Mouse (Mus musculus): ENCODE results near the gene Zfp146.
"Not testable (repeated sequence)": the region's sequence is repeated elsewhere in the genome, so short reads cannot be mapped to it uniquely, and the experiment has no call there.

Gene Zfp146

GRCm38 (mm10) chr7:30155507-30155906 lies 14.0 kb downstream of the Zfp146 start:
- in situ Hi-C loops (cut with MboI; ENCODE audit: low pct_unique_long_range_greater_than_20kb in 1 of 2, low sequenced_read_pairs in 2 of 2, unreplicated experiment in 1 of 2) = no loop called here

- in situ Hi-C loops (cut with MboI; ENCODE audit: low pct_unique_long_range_greater_than_20kb in 1 of 2, low sequenced_read_pairs in 2 of 2, unreplicated experiment in 1 of 2) = no loop called here
Measured at GRCm38 (mm10) chr7:30154040-30154439, 15.5 kb downstream of the Zfp146 start.

DNA sequence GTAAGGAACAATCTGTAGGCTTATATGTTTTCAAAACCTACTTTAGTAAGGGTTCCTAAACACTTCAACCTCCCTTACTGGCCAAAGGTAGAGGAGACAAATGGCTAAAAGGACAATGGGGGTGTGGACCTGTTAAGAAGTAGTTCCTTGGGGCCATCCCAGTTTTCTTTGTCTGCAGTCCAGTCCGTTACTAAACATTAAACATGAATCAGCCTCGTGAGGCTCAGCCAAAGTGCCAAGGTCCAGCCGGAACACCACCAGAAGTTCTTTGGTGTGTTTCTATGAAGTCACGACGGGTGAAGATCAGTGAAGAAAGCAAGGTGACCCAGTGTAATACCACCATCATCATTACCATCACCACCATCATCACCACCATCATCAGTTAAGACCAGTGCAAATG lies 22.5 kb downstream of the Zfp146 start:
- in situ Hi-C loops (cut with MboI; ENCODE audit: low pct_unique_long_range_greater_than_20kb in 1 of 2, low sequenced_read_pairs in 2 of 2, unreplicated experiment in 1 of 2) = no loop called here

DNA sequence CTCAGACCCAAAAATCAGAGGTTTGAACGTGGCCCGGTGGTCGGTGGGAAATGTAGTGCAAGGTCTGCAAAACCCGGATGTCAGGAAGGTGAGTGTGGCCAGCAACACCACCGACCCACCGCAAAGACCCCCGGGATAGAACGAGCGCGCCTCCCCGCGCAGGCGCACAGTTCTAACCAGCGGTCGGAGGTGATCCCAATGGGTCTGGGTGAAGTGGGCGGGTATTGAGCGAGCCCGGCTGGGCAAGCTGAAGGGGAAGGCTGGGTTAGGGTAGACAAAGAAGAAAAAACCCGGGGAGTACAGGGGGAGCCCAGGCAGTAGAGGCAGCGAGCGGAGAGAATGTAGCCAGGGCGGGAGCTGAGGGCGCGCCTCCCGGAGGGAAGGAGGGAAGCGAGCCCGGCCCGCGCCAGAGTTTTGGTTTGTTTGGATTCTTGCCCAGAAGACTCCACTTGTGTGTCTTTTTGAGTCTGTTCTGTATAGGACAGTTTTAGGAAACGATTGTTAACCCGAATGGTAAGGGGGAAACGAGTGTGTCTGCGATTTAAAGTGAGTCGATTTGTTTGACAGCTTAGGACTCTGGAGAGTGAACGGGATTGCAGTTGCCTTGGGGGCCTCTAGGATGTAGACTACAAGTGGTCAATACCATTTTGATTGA lies 25.9 kb downstream of the Zfp146 start:
- in situ Hi-C loops (cut with MboI; ENCODE audit: low pct_unique_long_range_greater_than_20kb in 1 of 2, low sequenced_read_pairs in 2 of 2, unreplicated experiment in 1 of 2) = no loop called here

DNA sequence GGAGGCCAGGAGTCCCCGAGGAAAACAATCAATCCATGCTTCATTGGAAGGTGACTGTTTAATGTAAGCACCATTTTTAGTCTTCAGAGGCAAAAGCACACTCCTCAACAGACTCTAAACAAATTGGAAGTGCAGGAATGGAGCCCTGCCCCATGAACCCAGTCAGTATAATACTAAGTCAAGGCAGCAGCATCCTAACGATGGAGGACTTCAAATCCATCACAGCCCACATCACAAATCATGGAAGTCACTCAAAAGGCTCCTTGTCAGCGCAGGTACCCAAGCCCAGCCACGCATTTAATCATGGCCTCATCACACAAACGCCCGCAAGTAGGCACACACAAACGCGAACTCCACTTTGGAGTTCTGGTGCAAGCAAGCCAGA lies 26.4 kb downstream of the Zfp146 start:
- in situ Hi-C loops (cut with MboI; ENCODE audit: low pct_unique_long_range_greater_than_20kb in 1 of 2, low sequenced_read_pairs in 2 of 2, unreplicated experiment in 1 of 2) = no loop called here

GRCm38 (mm10) chr7:30136826-30137225 lies 32.7 kb downstream of the Zfp146 start:
- in situ Hi-C loops (cut with MboI; ENCODE audit: low pct_unique_long_range_greater_than_20kb in 1 of 2, low sequenced_read_pairs in 2 of 2, unreplicated experiment in 1 of 2) = no loop called here

- in situ Hi-C loops (cut with MboI; ENCODE audit: low pct_unique_long_range_greater_than_20kb in 1 of 2, low sequenced_read_pairs in 2 of 2, unreplicated experiment in 1 of 2) = no loop called here
Measured at GRCm38 (mm10) chr7:30132396-30132795, 37.2 kb downstream of the Zfp146 start.

- in situ Hi-C loops (cut with MboI; ENCODE audit: low pct_unique_long_range_greater_than_20kb in 1 of 2, low sequenced_read_pairs in 2 of 2, unreplicated experiment in 1 of 2) = no loop called here
Measured at GRCm38 (mm10) chr7:30129900-30130299, 39.6 kb downstream of the Zfp146 start.

DNA sequence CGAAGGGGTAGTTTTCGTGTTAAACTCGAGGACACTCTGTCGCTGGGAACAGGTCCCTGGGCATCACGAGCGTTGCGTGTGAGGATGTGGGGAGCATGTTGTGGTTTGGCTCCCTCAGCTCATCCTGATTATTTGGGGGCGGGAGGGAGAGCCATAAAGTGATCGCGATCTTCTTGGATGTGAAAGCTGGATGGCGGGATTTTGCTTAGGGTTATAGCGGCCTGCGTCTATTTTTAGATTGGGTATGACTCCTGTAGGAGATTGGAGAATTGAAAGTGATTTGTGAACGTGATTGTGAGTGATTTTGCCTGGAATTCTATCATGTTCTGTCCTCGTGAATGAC lies 47.4 kb downstream of the Zfp146 start:
- in situ Hi-C loops (cut with MboI; ENCODE audit: low pct_unique_long_range_greater_than_20kb in 1 of 2, low sequenced_read_pairs in 2 of 2, unreplicated experiment in 1 of 2) = no loop called here

GRCm38 (mm10) chr7:30121308-30122187 lies 48.0 kb downstream of the Zfp146 start, which contains the start of gene Zfp382:
Zfp382 (plus strand) TSS chr7:30121942.
- in situ Hi-C loops (cut with MboI; ENCODE audit: low pct_unique_long_range_greater_than_20kb in 1 of 2, low sequenced_read_pairs in 2 of 2, unreplicated experiment in 1 of 2) = no loop called here

GRCm38 (mm10) chr7:30117935-30118334 lies 51.6 kb downstream of the Zfp146 start:
- in situ Hi-C loops (cut with MboI; ENCODE audit: low pct_unique_long_range_greater_than_20kb in 1 of 2, low sequenced_read_pairs in 2 of 2, unreplicated experiment in 1 of 2) = not testable (repeated sequence)

GRCm38 (mm10) chr7:30116076-30116475 lies 53.5 kb downstream of the Zfp146 start:
- in situ Hi-C loops (cut with MboI; ENCODE audit: low pct_unique_long_range_greater_than_20kb in 1 of 2, low sequenced_read_pairs in 2 of 2, unreplicated experiment in 1 of 2) = no loop called here

Data from mouse embryonic stem cell (cell line).